Comparison of ENCODE assay signal across 8 mouse cellular contexts in genomic region chr9:101034448-101035098, GRCm38 (mm10). TPM values are rescaled to one million over a fixed set of nuclear protein-coding genes. Genes with fewer than 3 reads are reported as not detected.
A peak's percentile ranks its signal among the peaks of the same experiment; 100 is the strongest.
DNase-seq lines count a peak whose midpoint lies in the region; ATAC-seq and TF ChIP-seq lines count a peak whose summit lies in the region.

Gene Pccb, minus strand, starts transcription at chr9:101034898.

- no peak for TF ChIP-seq CTCF in lung, adult 2 months (IDR thresholded peaks at IDR 0.05; ENCODE audit: insufficient read depth, low read length)

- no peaks in the 10 kb centered on the region for H3K36me3 ChIP-seq in forebrain, embryonic 15.5 days

- TF ChIP-seq POLR2A in lung, adult 2 months (IDR thresholded peaks at IDR 0.05; ENCODE audit: borderline replicate concordance, extremely low read depth, low read depth, low read length): peak; percentile 96

- H3K27ac ChIP-seq in forebrain, embryonic 15.5 days (replicated peaks): peak within 1 kb of the TSS; percentile 98

- H3K9me3 ChIP-seq in forebrain, embryonic 15.5 days: no peaks in the 10 kb centered on the region

- H3K4me3 ChIP-seq in forebrain, embryonic 15.5 days: peak within 1 kb of the TSS; percentile 81
- H3K4me3 ChIP-seq in lung, adult 2 months (replicated peaks; ENCODE audit: extremely low read depth, low read depth, low read length): peak within 1 kb of the TSS; percentile 75

- ATAC-seq in forebrain, embryonic 15.5 days (replicated peaks): peak; percentile 100
- peak; percentile 93 for ATAC-seq in neutrophil, adult 5-6 weeks (ENCODE audit: extremely low read depth, insufficient number of reproducible peaks, low FRiP score, poor library complexity, severe bottlenecking)

- peak within 1 kb of the TSS; percentile 52 for H3K4me2 ChIP-seq in forebrain, embryonic 15.5 days (replicated peaks)

- H3K9ac ChIP-seq in forebrain, embryonic 15.5 days (replicated peaks): peak within 1 kb of the TSS; percentile 73

- peaks cover 13% of the 10 kb centered on the region for H3K4me1 ChIP-seq in forebrain, embryonic 15.5 days
- H3K4me1 ChIP-seq in lung, adult 2 months (ENCODE audit: control insufficient read depth, insufficient read depth, low read length): peaks cover 6% of the 10 kb centered on the region; the same call in 1 of the 2 replicates

- intact Hi-C loops in heart, postnatal 25 days (cut with DNase I): loop anchor here (1.0 kb wide), 1 partner anchor 37 kb away; no protein-coding TSS in a partner anchor

- under 1% methylated on average over 57 of the region's 61 CpGs for WGBS in forebrain, embryonic 15.5 days
- under 1% methylated on average over 61 of the region's 61 CpGs for WGBS in lung, adult 2 months

- DNase-seq in ES-CJ7 (ENCODE audit: low read depth, low spot score): peak; percentile 98
- DNase-seq in cerebellum, adult 11 months: peak; percentile 97
- peak; percentile 90 for DNase-seq in heart, postnatal 25 days (ENCODE audit: low spot score)
- peak; percentile 92 to 99 for DNase-seq in layer of hippocampus, adult 18-20 months (ENCODE audit: low spot score in 2 of 2)
- DNase-seq in lung, adult 2 months: peak; percentile 92
- DNase-seq in thymus, adult 18-20 months: peak; percentile 91 to 95

- H3K27me3 ChIP-seq in forebrain, embryonic 15.5 days: no peaks in the 10 kb centered on the region

RNA-seq across cellular contexts. Expression of gene Pccb, which starts in this region (rescaled TPM):
- polyA plus RNA-seq in forebrain, embryonic 15.5 days (2015; fragmentation: Nextera tagmentation; extraction: Ambion mirVana): 21.7 and 22.7 TPM in 2 replicates
- 100 to 1,000 TPM in 1 of 2 experiments, 10 to 100 TPM in 1; 99.6 to 104 TPM for total RNA-seq in heart, postnatal 25 days (2021)
- 10 to 100 TPM; 43.3 to 43.9 TPM for total RNA-seq in layer of hippocampus, adult 18-20 months (2021)
- 50.1 and 63.8 TPM in 2 replicates for polyA plus RNA-seq in lung, adult 2 months (2012; rRNA removed)
- total RNA-seq in neutrophil, adult 5-6 weeks (2017): 6.3 and 7.3 TPM in 2 replicates

Comparison
In these comparisons a context has a peak if more than half of its experiments do, and no peak if none do; other contexts are left out.
1. Peak in every context shown above with its lines: DNase-seq, ATAC-seq, H3K4me3 ChIP-seq and H3K27ac ChIP-seq.